Mouse (Mus musculus): ENCODE results near the gene Pdcd2l. TPM values are rescaled to one million over a fixed set of nuclear protein-coding genes. Genes with fewer than 3 reads are reported as not detected.
A peak's percentile ranks its signal among the peaks of the same experiment; 100 is the strongest.

Gene Pdcd2l
- polyA plus RNA-seq (2012; rRNA removed) = 13.7 and 15.2 TPM in 2 replicates

DNA sequence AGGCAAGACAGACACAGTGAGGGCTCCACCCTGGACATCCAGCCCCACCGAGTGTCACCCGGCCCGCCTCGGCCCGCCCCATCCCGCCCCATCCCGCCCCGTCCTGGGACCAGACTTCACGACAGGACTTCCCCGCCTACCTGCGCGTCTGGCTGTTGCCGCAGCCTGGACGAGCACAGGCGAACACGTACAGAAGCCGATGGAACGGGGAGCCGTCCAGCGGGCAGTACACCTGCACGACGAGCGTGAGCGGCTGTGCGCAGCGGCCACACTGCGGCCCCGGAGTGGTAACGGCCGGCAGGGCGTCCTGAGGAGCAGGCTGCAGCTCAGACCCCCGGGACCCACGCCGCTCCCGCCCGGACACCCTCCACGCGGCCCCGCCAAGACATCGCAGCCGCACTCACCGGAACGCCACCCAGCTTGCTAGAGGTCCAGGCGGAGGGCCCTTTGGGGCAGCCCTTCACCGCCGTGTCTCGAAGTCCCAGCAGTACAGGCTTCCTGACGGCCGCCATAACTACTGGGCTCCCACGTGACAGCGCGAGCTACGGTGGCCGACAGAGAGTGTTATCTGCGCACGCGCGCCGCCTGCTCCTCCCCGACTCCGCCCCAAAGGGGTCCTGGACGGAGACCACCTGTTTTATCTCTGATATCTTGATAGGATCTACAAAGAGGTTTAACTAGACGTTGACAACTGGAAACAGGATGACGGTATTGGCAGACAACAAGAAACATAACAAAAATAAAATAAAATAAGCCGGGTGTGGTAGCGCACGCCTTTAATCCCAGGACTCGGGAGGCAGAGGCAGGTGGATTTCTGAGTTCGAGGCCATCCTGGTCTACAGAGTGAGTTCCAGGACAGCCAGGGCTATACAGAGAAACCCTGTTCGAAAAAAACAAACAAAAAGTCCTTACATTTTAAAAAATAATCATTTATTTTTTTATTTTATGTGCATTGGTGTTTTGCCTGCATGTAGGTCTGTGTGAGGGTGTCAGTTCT lies at the start of gene Pdcd2l:
Gene Pdcd2l, minus strand, starts transcription at position 530 of the 997 bp plus-strand sequence.
- Histone ChIP-seq H3K27me3 (ENCODE audit: control insufficient read depth, insufficient read depth, low read length) (no peaks in the 10 kb centered on the region), H3K4me1 (ENCODE audit: control insufficient read depth, insufficient read depth, insufficient read length, low read length) (no peaks in the 10 kb centered on the region), H3K27ac (ENCODE audit: insufficient read depth, low read depth, low read length) (peak within 1 kb of the TSS; percentile 51), H3K4me3 (ENCODE audit: low read depth, low read length) (peak within 1 kb of the TSS; percentile 91), H3K36me3 (ENCODE audit: control insufficient read depth, insufficient read depth, low read length) (peaks cover 14% of the 10 kb centered on the region)
- under 1% methylated on average over 70 of the region's 70 CpGs for WGBS
- TF ChIP-seq POLR2A (IDR thresholded peaks at IDR 0.05; ENCODE audit: low read depth, low read length) (peak; percentile 39; the same call in 1 of the 2 replicates), CTCF (IDR thresholded peaks at IDR 0.05; ENCODE audit: extremely low read depth, insufficient read length, insufficient replicate concordance, low read depth, low read length) (no peak)

DNA sequence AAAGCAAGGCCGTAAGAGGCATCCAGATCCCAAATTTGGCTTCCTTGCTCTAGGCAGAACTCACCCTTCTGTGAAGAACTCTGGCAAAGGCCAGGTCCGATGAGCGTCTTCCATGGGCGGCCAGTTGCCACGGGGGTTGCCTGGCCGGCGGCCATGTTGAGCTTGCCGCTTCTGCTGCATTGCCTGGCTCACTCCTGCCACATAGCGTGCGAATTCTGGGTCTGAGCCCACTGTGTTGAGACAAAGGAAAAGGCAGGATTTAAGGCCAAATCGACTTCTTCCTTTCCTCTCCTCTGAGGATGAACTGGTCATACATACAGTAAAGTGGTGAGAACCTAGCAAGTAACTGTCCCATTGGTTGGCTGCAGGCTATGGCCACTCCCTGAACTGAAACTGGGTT lies 45.7 kb upstream of the Pdcd2l start:
- Histone ChIP-seq H3K27ac (ENCODE audit: insufficient read depth, low read depth, low read length) (no peak overlapping the region), H3K4me1 (ENCODE audit: control insufficient read depth, insufficient read depth, insufficient read length, low read length) (no peaks in the 10 kb centered on the region), H3K4me3 (ENCODE audit: low read depth, low read length) (no peak overlapping the region), H3K27me3 (ENCODE audit: control insufficient read depth, insufficient read depth, low read length) (no peaks in the 10 kb centered on the region), H3K36me3 (ENCODE audit: control insufficient read depth, insufficient read depth, low read length) (peaks cover 58% of the 10 kb centered on the region)
- WGBS = 95% methylated on average over 11 of the region's 11 CpGs
- TF ChIP-seq CTCF (IDR thresholded peaks at IDR 0.05; ENCODE audit: extremely low read depth, insufficient read length, insufficient replicate concordance, low read depth, low read length) = no peak

DNA sequence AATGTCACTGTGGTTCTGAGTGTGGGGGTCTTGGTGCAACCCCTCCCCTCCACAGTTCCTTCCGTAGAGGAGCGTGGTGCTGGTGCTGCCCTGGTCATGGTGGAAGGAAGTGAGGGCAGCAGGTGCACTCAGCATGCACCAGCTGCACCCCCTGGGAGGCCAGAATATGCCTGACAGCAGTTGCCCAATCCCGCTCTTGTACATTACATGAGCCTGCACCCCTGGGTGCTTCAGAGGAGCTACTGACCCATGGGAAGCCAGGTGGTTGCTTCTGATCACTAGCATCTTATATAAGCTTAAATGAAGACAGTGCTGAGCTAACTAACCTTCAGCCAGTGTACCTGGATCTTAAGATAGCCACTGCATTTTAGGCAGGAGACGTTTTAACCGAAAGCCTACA lies 41.6 kb upstream of the Pdcd2l start:
- Histone ChIP-seq H3K27ac (ENCODE audit: insufficient read depth, low read depth, low read length) (no peak overlapping the region), H3K36me3 (ENCODE audit: control insufficient read depth, insufficient read depth, low read length) (peaks cover 38% of the 10 kb centered on the region), H3K4me3 (ENCODE audit: low read depth, low read length) (no peak overlapping the region), H3K4me1 (ENCODE audit: control insufficient read depth, insufficient read depth, insufficient read length, low read length) (peaks cover 2% of the 10 kb centered on the region; the same call in 1 of the 2 replicates), H3K27me3 (ENCODE audit: control insufficient read depth, insufficient read depth, low read length) (no peaks in the 10 kb centered on the region)
- TF ChIP-seq POLR2A (IDR thresholded peaks at IDR 0.05; ENCODE audit: low read depth, low read length) (no peak), CTCF (IDR thresholded peaks at IDR 0.05; ENCODE audit: extremely low read depth, insufficient read length, insufficient replicate concordance, low read depth, low read length) (no peak)
- WGBS = 90% methylated on average over 5 of the region's 5 CpGs

DNA sequence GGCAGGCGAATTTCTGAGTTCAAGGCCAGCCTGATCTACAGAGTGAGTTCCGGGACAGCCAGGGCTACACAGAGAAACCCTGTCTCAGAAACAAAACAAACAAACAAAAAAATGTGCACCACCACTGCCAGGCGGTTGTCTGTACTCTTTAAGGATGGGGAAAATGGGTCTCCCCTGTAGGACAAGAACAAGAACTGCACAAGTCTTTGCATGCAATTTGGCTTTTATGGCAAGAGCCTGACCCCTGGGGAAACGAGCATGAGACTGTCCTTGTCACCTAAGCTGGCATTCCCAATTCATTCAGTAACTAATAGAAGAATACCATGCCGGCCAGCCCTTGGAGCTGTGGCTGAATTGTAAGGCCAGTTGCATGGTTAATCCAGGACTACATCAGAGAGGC lies 39.1 kb upstream of the Pdcd2l start:
- WGBS = 84% methylated on average over 5 of the region's 5 CpGs
- no peak overlapping the region for H3K27ac ChIP-seq (ENCODE audit: insufficient read depth, low read depth, low read length)
- TF ChIP-seq POLR2A (IDR thresholded peaks at IDR 0.05; ENCODE audit: low read depth, low read length) = no peak
- no peak for TF ChIP-seq CTCF (IDR thresholded peaks at IDR 0.05; ENCODE audit: extremely low read depth, insufficient read length, insufficient replicate concordance, low read depth, low read length)
- no peaks in the 10 kb centered on the region for H3K27me3 ChIP-seq (ENCODE audit: control insufficient read depth, insufficient read depth, low read length)
- peaks cover 27% of the 10 kb centered on the region for H3K36me3 ChIP-seq (ENCODE audit: control insufficient read depth, insufficient read depth, low read length)
- no peak overlapping the region for H3K4me3 ChIP-seq (ENCODE audit: low read depth, low read length)
- H3K4me1 ChIP-seq (ENCODE audit: control insufficient read depth, insufficient read depth, insufficient read length, low read length) = peaks cover 2% of the 10 kb centered on the region; the same call in 1 of the 2 replicates

DNA sequence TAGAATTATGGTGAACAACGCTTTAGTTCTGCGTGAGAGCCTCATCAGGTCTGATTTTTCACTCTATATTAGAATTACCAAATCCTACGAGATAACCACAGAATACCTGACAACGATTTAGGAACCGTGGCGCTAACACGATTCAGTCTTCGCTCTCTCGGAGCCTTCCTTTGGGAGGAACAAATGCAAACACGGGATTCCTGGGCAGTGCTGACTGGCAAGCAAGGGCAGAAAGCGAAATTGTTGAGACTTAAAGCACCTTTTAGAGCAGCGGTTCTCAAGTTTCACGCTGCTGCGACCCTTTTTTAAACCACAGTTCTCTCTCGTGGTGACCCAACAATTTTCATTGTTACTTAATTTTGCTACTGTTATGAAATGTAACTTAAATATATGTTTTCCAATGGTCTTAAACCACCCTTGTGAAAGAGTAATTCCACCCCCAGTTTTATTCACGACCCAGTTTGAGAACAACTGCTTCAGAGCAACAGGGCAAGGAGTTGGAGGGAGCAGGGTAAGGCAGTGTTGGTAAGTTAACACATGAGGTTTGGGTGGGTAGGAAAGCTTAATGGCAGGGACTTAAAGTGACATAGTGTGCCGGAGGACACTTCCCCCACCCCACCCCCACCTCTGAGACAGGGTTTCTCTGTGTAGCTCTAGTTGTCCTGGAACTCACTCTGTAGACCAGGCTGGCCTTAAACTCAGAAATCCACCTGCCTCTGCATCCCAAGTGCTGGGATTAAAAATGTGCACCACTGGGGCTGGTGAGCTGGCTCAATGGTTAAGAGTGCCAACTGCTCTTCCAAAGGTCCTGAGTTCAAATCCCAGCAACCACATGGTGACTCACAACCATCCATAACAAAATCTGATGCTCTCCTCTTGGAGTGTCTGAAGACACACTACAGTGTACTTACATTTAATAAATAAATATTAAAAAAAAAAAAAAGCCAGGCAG lies 38.4 kb upstream of the Pdcd2l start:
- no peak for TF ChIP-seq POLR2A (IDR thresholded peaks at IDR 0.05; ENCODE audit: low read depth, low read length)
- no peak for TF ChIP-seq CTCF (IDR thresholded peaks at IDR 0.05; ENCODE audit: extremely low read depth, insufficient read length, insufficient replicate concordance, low read depth, low read length)
- Histone ChIP-seq H3K27ac (ENCODE audit: insufficient read depth, low read depth, low read length) (peak overlapping the region; percentile 38), H3K4me1 (ENCODE audit: control insufficient read depth, insufficient read depth, insufficient read length, low read length) (peaks cover 2% of the 10 kb centered on the region; the same call in 1 of the 2 replicates), H3K36me3 (ENCODE audit: control insufficient read depth, insufficient read depth, low read length) (peaks cover 22% of the 10 kb centered on the region), H3K27me3 (ENCODE audit: control insufficient read depth, insufficient read depth, low read length) (no peaks in the 10 kb centered on the region), H3K4me3 (ENCODE audit: low read depth, low read length) (peak overlapping the region; percentile 65)
- 2% methylated on average over 17 of the region's 17 CpGs for WGBS

DNA sequence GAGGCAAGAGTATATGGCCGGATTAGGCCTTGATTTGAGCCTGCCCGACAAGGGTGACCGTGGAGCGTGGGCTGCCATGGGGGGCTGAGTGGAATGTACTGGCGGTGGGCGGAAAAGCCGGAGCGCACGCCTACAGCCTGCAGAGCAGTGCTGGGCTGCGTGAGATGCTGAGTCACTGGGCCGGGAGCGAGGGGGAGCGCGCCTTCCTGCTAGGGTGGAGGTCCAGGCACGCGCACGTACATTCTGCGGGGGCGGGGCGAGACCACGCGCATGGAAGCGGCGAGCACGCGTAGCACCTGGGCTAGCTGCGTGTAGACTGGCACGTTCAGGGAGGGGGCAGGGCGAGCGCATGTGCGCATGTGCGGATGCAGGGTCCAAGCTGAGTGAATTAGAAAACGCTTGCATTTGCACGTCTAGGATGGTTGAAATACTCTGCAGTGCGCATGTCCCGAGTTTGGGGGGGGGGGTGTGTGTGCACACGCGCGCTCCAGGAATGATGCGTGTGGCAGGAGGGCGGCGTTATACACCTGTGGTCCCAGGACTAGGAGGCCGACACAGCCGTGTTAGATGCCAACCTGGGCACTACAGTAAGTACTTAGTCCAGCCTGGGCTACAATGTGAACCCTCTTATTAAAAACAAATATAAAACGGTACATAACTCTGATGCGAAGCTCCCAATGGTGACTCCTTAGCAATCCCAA lies 37.6 kb upstream of the Pdcd2l start:
- WGBS = under 1% methylated on average over 46 of the region's 46 CpGs

More for the DNA sequence above, 37.6 kb upstream of the Pdcd2l start:
- peak overlapping the region; percentile 65 for H3K4me3 ChIP-seq (ENCODE audit: low read depth, low read length)
- TF ChIP-seq CTCF (IDR thresholded peaks at IDR 0.05; ENCODE audit: extremely low read depth, insufficient read length, insufficient replicate concordance, low read depth, low read length) = no peak
- peak; percentile 53; the same call in 1 of the 2 replicates for TF ChIP-seq POLR2A (IDR thresholded peaks at IDR 0.05; ENCODE audit: low read depth, low read length)
- H3K36me3 ChIP-seq (ENCODE audit: control insufficient read depth, insufficient read depth, low read length) = peaks cover 15% of the 10 kb centered on the region
- H3K4me1 ChIP-seq (ENCODE audit: control insufficient read depth, insufficient read depth, insufficient read length, low read length) = peaks cover 2% of the 10 kb centered on the region; the same call in 1 of the 2 replicates
- H3K27me3 ChIP-seq (ENCODE audit: control insufficient read depth, insufficient read depth, low read length) = no peaks in the 10 kb centered on the region
- H3K27ac ChIP-seq (ENCODE audit: insufficient read depth, low read depth, low read length) = peak overlapping the region; percentile 89
